Mouse (Mus musculus) cerebellum, adult 2 months (tissue): ENCODE data around the gene Isg20l2.
A peak's percentile ranks its signal among the peaks of the same experiment; 100 is the strongest.

Experiments used
- CTCF ChIP-seq: fragments of 200-500 bp; IDR thresholded peaks from 2 replicates; pipeline ENCODE4 v1.5.1; 2011; ENCODE audit warnings: low read depth, mild to moderate bottlenecking, control low read depth, low read length, moderate library complexity, borderline replicate concordance; ENCODE audit not compliant: insufficient read depth
- POLR2A ChIP-seq: fragments of 200-500 bp; IDR thresholded peaks from 2 replicates; pipeline ENCODE4 v1.6.1; 2011; ENCODE audit warnings: low read length, control low read depth, borderline replicate concordance; ENCODE audit not compliant: insufficient read depth

GRCm38 (mm10) chr3:87970184-87970938 lies 40.2 kb downstream of the Isg20l2 start:
- TF ChIP-seq POLR2A (no peak), CTCF (peak; percentile 45; the same call in 1 of the 2 replicates)
